Mouse (Mus musculus) macrophage (primary cell): ENCODE measurements around the gene Unc119b. TPM values are rescaled to one million over a fixed set of nuclear protein-coding genes. Genes with fewer than 3 reads are reported as not detected.

ENCODE experiments used
- polyA plus RNA-seq: library from polyadenylated mRNA; stranded (reverse); fragments of 250-400 nt; gene quantifications from 3 replicates; pipeline ENCODE4 v1.2.4, GENCODE M21; 2018; ENCODE audit warnings: inconsistent platforms

Gene Unc119b
- polyA plus RNA-seq, 1 experiment from 2014 or later, result 4.7 TPM

Other genes starting within 250 kb of the Unc119b start
- 217 to 389 TPM (median 305 TPM) in 3 replicates for gene Oasl2, start 238.0 kb downstream of the Unc119b start, polyA plus RNA-seq
- 15.4 to 36.8 TPM (median 25.2 TPM) in 3 replicates for gene Oasl1, start 211.7 kb downstream of the Unc119b start, polyA plus RNA-seq
- 15.9 to 19.6 TPM (median 16.7 TPM) in 3 replicates for gene 2210016L21Rik, start 192.8 kb downstream of the Unc119b start, polyA plus RNA-seq
- not detected in 3 replicates for gene Hnf1a, start 163.9 kb downstream of the Unc119b start, polyA plus RNA-seq
- gene Sppl3, start 123.8 kb downstream of the Unc119b start, polyA plus RNA-seq, result 21.6 to 35.1 TPM (median 24.9 TPM) in 3 replicates
- gene Gm10401, start 36.7 kb downstream of the Unc119b start, polyA plus RNA-seq, result 1.4 TPM in 1 of 3 replicates, not detected in the others
- gene Acads, start 15.6 kb downstream of the Unc119b start, polyA plus RNA-seq, result 18.4 to 32.1 TPM (median 30.6 TPM) in 3 replicates
- gene Mlec, start 23.2 kb upstream of the Unc119b start, polyA plus RNA-seq, result 48.9 to 54.7 TPM (median 49.7 TPM) in 3 replicates
- gene Cabp1, start 59.4 kb upstream of the Unc119b start, polyA plus RNA-seq, result not detected in 3 replicates
- 18.6 to 30.7 TPM (median 22.3 TPM) in 3 replicates for gene Pop5, start 100.9 kb upstream of the Unc119b start, polyA plus RNA-seq
- 89.0 to 101 TPM (median 92.8 TPM) in 3 replicates for gene Rnf10, start 137.9 kb upstream of the Unc119b start, polyA plus RNA-seq
- 22.6 to 29.0 TPM (median 22.8 TPM) in 3 replicates for gene Coq5, start 144.7 kb upstream of the Unc119b start, polyA plus RNA-seq
- 156 to 244 TPM (median 202 TPM) in 3 replicates for gene Dynll1, start 166.0 kb upstream of the Unc119b start, polyA plus RNA-seq
- 61.4 to 98.7 TPM (median 76.4 TPM) in 3 replicates for gene Srsf9, start 192.2 kb upstream of the Unc119b start, polyA plus RNA-seq
- 23.7 to 43.8 TPM (median 24.3 TPM) in 3 replicates for gene Gatc, start 206.2 kb upstream of the Unc119b start, polyA plus RNA-seq
- 36.6 to 91.2 TPM (median 78.9 TPM) in 3 replicates for gene Triap1, start 206.2 kb upstream of the Unc119b start, polyA plus RNA-seq
- 268 to 413 TPM (median 344 TPM) in 3 replicates for gene Cox6a1, start 214.0 kb upstream of the Unc119b start, polyA plus RNA-seq